Mouse (Mus musculus): ENCODE data around the gene Wnk2. TPM values are rescaled to one million over a fixed set of nuclear protein-coding genes. Genes with fewer than 3 reads are reported as not detected.

The Wnk2 gene
- polyA plus RNA-seq, 1 experiment: not detected

DNA sequence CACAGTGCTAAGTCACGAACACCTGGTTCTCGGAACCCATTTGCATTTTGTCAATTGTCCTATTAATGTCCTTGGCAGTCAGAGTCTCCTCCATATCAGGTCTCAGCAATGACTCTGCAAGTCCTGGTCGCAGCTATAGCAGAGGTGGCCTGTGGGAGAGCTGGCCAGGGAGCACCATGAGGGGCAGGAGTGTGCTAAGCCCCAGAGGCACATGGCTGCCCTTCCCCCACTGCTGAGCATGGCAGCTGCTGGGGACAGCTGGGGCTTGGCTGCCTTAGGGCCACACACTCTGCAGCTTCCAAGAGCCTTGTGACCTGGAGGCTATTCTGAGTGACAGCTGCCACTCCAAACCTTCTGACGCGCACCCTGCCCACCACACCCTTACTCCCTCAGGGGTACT lies 127.7 kb downstream of the Wnk2 start:
- peaks cover 9% of the 10 kb centered on the region for H3K27me3 ChIP-seq (ENCODE audit: control insufficient read depth, insufficient read depth, insufficient read length)
- no peak overlapping the region for H3K4me3 ChIP-seq (ENCODE audit: insufficient read depth, poor library complexity, severe bottlenecking)
- H3ac ChIP-seq (ENCODE audit: control insufficient read depth, insufficient read length, low read depth): no peak overlapping the region
- H3K36me3 ChIP-seq (ENCODE audit: control insufficient read depth, insufficient read depth): no peaks in the 10 kb centered on the region
- no peak for TF ChIP-seq CEBPB (IDR thresholded peaks at IDR 0.05; ENCODE audit: low read depth)
- no peak for TF ChIP-seq MAX (IDR thresholded peaks at IDR 0.05)
- no peak for TF ChIP-seq USF1 (IDR thresholded peaks at IDR 0.05; ENCODE audit: low read depth)
- TF ChIP-seq MYOD1 (IDR thresholded peaks at IDR 0.05; ENCODE audit: control insufficient read depth, insufficient read length, low read depth): no peak
- no peak for TF ChIP-seq FOSL1 (IDR thresholded peaks at IDR 0.05; ENCODE audit: insufficient read depth, low read length, poor library complexity, severe bottlenecking)
- TF ChIP-seq CTCF (IDR thresholded peaks at IDR 0.05; ENCODE audit: control insufficient read depth, insufficient read depth, insufficient read length): no peak
- TF ChIP-seq MYOG (IDR thresholded peaks at IDR 0.05; ENCODE audit: control insufficient read depth, extremely low read depth, insufficient read length): no peak
- no peaks in the 10 kb centered on the region for H3K79me3 ChIP-seq (ENCODE audit: low read depth)
- H3K79me2 ChIP-seq (ENCODE audit: control insufficient read depth, insufficient read depth): no peaks in the 10 kb centered on the region

DNA sequence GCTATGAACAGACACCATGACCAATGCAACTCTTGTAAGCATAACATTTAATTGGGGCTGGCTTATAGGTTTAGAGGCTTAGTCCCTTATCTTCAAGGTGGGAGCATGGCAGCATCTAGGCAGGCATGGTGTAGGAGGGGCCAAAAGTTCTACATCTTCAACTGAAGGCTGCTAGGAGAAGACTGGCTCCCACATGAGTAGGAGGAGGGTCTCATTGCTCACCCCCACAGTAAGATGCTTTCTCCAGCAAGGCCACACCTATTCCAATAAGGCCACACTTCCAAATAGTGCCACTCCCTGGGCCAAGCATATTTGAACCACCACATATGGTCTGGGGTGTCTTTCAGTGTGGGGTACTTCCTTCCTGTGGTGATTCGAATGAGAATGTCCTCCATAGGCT lies 130.4 kb downstream of the Wnk2 start:
- Histone ChIP-seq H3K27me3 (ENCODE audit: control insufficient read depth, insufficient read depth, insufficient read length) (peaks cover 5% of the 10 kb centered on the region), H3K79me3 (ENCODE audit: low read depth) (no peaks in the 10 kb centered on the region), H3K36me3 (ENCODE audit: control insufficient read depth, insufficient read depth) (no peaks in the 10 kb centered on the region), H3K79me2 (ENCODE audit: control insufficient read depth, insufficient read depth) (no peaks in the 10 kb centered on the region), H3ac (ENCODE audit: control insufficient read depth, insufficient read length, low read depth) (no peak overlapping the region), H3K4me3 (ENCODE audit: insufficient read depth, poor library complexity, severe bottlenecking) (no peak overlapping the region)
- no peak for TF ChIP-seq USF1 (IDR thresholded peaks at IDR 0.05; ENCODE audit: low read depth)
- no peak for TF ChIP-seq MAX (IDR thresholded peaks at IDR 0.05)
- TF ChIP-seq CTCF (IDR thresholded peaks at IDR 0.05; ENCODE audit: control insufficient read depth, insufficient read depth, insufficient read length): no peak
- TF ChIP-seq CEBPB (IDR thresholded peaks at IDR 0.05; ENCODE audit: low read depth): no peak
- TF ChIP-seq FOSL1 (IDR thresholded peaks at IDR 0.05; ENCODE audit: insufficient read depth, low read length, poor library complexity, severe bottlenecking): no peak
- no peak for TF ChIP-seq MYOD1 (IDR thresholded peaks at IDR 0.05; ENCODE audit: control insufficient read depth, insufficient read length, low read depth)
- TF ChIP-seq MYOG (IDR thresholded peaks at IDR 0.05; ENCODE audit: control insufficient read depth, extremely low read depth, insufficient read length): no peak

DNA sequence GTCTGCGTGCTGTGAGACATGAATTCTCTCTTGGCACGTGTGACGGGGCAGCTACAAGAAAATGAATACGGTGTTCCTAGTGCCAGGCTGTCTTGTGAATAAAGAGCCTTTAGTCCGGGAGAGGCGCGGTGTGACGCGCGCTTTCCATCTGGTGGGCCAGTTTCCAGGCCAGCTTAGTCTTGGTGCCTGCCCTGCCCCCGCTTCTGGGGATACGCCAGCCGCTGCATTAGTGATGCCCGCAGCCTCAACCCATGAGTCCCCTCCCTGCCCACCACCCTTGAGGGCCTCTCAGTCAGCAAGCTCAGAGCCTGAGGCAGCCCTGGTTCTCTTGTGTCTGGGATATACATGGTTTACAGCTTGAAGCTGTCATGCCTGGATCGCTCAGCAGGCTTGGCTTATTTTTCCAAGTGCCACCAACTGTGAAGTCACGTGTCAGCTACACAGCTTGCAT lies 131.5 kb downstream of the Wnk2 start:
- no peaks in the 10 kb centered on the region for H3K36me3 ChIP-seq (ENCODE audit: control insufficient read depth, insufficient read depth)
- no peak overlapping the region for H3K4me3 ChIP-seq (ENCODE audit: insufficient read depth, poor library complexity, severe bottlenecking)
- H3ac ChIP-seq (ENCODE audit: control insufficient read depth, insufficient read length, low read depth): no peak overlapping the region
- H3K27me3 ChIP-seq (ENCODE audit: control insufficient read depth, insufficient read depth, insufficient read length): peaks cover 5% of the 10 kb centered on the region
- no peaks in the 10 kb centered on the region for H3K79me3 ChIP-seq (ENCODE audit: low read depth)
- H3K79me2 ChIP-seq (ENCODE audit: control insufficient read depth, insufficient read depth): no peaks in the 10 kb centered on the region
- TF ChIP-seq FOSL1 (IDR thresholded peaks at IDR 0.05; ENCODE audit: insufficient read depth, low read length, poor library complexity, severe bottlenecking): no peak

DNA sequence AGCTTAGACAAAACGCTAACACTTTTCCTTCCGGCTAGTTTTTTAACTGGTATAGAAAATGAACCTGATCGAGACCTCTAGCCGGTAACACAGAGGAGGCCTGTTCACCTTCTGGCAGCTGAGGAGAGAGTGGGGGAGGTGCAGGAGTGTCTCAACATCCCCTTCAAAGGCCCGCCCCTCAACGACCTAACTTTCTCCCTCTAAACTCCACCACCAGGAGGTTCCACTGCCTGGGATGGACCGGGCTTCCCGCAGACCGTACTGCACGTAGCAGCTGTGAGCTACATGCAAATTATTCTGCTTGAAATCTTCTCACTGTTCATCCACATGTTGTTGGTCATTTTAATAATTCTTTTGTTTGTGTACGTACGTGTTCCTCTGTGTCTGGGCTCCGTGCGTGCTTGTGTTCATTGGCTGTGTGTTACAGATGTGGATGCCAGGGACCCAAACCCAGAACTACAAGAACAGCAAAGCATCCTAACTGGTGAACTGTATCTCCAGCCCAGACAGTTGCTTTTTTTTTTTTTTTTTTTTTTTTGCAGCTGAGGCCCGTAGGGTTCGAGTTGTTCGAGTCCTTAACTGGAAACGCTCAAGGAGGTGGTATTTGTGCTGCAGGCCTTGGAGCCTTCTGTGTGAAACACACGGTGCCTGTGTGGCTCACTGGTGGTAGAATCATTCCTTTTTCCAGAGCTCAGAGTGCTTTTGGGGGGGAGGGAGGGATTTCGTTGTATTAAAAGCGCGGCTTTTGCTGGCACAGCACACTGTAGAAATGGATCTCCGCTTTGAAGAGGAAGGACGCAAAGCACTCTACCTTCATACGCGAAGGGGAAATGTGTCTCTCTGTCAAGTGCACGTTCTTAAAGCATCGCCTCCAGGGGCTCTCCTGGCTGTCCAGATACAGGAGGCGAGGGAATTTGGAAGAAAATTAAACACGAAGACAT lies 132.2 kb downstream of the Wnk2 start:
- Histone ChIP-seq H3K4me3 (ENCODE audit: insufficient read depth, poor library complexity, severe bottlenecking) (no peak overlapping the region), H3K27me3 (ENCODE audit: control insufficient read depth, insufficient read depth, insufficient read length) (peaks cover 5% of the 10 kb centered on the region), H3K79me2 (ENCODE audit: control insufficient read depth, insufficient read depth) (no peaks in the 10 kb centered on the region), H3K79me3 (ENCODE audit: low read depth) (no peaks in the 10 kb centered on the region), H3K36me3 (ENCODE audit: control insufficient read depth, insufficient read depth) (no peaks in the 10 kb centered on the region), H3ac (ENCODE audit: control insufficient read depth, insufficient read length, low read depth) (no peak overlapping the region)
- TF ChIP-seq CEBPB (IDR thresholded peaks at IDR 0.05; ENCODE audit: low read depth) (no peak), MAX (IDR thresholded peaks at IDR 0.05) (no peak)

DNA sequence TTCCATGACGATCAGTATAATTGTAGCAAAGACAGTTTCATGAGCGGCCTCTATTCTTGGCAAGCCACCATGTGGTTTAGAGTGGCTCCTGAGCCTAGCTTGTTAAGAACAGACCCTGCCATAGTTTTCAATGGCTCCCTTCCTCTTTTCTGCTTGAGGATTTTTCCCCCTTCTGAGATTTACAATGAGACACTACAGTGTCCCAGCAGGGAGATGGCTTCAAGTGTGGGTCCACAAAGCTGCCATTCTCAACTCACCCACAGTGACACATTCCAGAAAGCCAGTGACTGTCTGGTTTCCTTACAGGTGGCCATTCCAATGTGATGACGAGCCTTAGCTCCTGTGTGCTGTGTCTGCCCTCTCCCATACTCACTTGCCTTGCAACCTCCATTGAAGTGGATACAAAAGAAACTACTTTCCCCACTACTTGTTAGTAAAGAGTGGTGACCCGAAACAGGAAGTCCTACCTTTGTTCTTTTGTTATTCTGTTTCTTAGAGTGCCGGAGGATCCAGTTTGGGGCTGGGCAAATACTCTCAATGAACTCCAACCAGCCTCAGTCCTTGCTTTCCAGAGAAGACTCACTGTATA lies 134.5 kb downstream of the Wnk2 start:
- H3K27me3 ChIP-seq (ENCODE audit: control insufficient read depth, insufficient read depth, insufficient read length): peaks cover 14% of the 10 kb centered on the region
- no peaks in the 10 kb centered on the region for H3K79me2 ChIP-seq (ENCODE audit: control insufficient read depth, insufficient read depth)
- no peak overlapping the region for H3K4me3 ChIP-seq (ENCODE audit: insufficient read depth, poor library complexity, severe bottlenecking)
- no peak for TF ChIP-seq MYOG (IDR thresholded peaks at IDR 0.05; ENCODE audit: control insufficient read depth, extremely low read depth, insufficient read length)
- TF ChIP-seq MYOD1 (IDR thresholded peaks at IDR 0.05; ENCODE audit: control insufficient read depth, insufficient read length, low read depth): no peak
- TF ChIP-seq CTCF (IDR thresholded peaks at IDR 0.05; ENCODE audit: control insufficient read depth, insufficient read depth, insufficient read length): no peak
- TF ChIP-seq MAX (IDR thresholded peaks at IDR 0.05): no peak
- TF ChIP-seq USF1 (IDR thresholded peaks at IDR 0.05; ENCODE audit: low read depth): no peak
- no peak for TF ChIP-seq CEBPB (IDR thresholded peaks at IDR 0.05; ENCODE audit: low read depth)
- H3ac ChIP-seq (ENCODE audit: control insufficient read depth, insufficient read length, low read depth): no peak overlapping the region
- H3K36me3 ChIP-seq (ENCODE audit: control insufficient read depth, insufficient read depth): no peaks in the 10 kb centered on the region
- H3K79me3 ChIP-seq (ENCODE audit: low read depth): no peaks in the 10 kb centered on the region

DNA sequence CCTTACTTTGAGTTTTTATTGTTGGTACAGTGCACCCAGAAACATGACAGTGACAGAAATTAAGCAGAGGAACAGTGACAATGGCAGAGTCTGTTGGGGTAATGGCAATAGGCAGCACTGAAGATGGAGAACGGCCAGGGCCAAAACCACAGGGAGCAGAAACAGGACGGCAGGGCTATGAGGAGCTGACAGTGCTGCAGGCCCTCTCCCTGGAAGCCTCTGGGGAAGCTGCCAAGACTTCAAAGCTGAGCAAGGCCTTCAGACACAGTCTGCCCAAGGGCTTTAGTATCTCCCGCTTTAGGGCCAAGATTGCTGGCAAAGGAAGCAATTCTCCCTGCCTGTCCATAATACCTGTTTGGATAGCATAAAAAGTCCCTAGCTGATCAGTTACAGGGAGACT lies 146.1 kb downstream of the Wnk2 start:
- no peak overlapping the region for H3ac ChIP-seq (ENCODE audit: control insufficient read depth, insufficient read length, low read depth)
- H3K79me3 ChIP-seq (ENCODE audit: low read depth): no peaks in the 10 kb centered on the region
- no peak for TF ChIP-seq CTCF (IDR thresholded peaks at IDR 0.05; ENCODE audit: control insufficient read depth, insufficient read depth, insufficient read length)
- no peak for TF ChIP-seq MAX (IDR thresholded peaks at IDR 0.05)
- no peak for TF ChIP-seq USF1 (IDR thresholded peaks at IDR 0.05; ENCODE audit: low read depth)
- TF ChIP-seq MYOD1 (IDR thresholded peaks at IDR 0.05; ENCODE audit: control insufficient read depth, insufficient read length, low read depth): no peak
- no peak for TF ChIP-seq CEBPB (IDR thresholded peaks at IDR 0.05; ENCODE audit: low read depth)
- no peak for TF ChIP-seq FOSL1 (IDR thresholded peaks at IDR 0.05; ENCODE audit: insufficient read depth, low read length, poor library complexity, severe bottlenecking)
- TF ChIP-seq MYOG (IDR thresholded peaks at IDR 0.05; ENCODE audit: control insufficient read depth, extremely low read depth, insufficient read length): no peak
- H3K79me2 ChIP-seq (ENCODE audit: control insufficient read depth, insufficient read depth): no peaks in the 10 kb centered on the region
- no peak overlapping the region for H3K4me3 ChIP-seq (ENCODE audit: insufficient read depth, poor library complexity, severe bottlenecking)
- H3K36me3 ChIP-seq (ENCODE audit: control insufficient read depth, insufficient read depth): no peaks in the 10 kb centered on the region
- peaks cover 3% of the 10 kb centered on the region for H3K27me3 ChIP-seq (ENCODE audit: control insufficient read depth, insufficient read depth, insufficient read length)
